Mouse (Mus musculus) thymus, postnatal 10 days (tissue): ENCODE results near the gene Arl3.
A peak's percentile ranks its signal among the peaks of the same experiment; 100 is the strongest.

ENCODE experiments used
- DNase-seq, 2 experiments: peaks; one replicate each; pipeline ENCODE4 v3.0.0; 2021; ENCODE audit warnings: low spot score in 2 of 2

Gene Arl3

GRCm38 (mm10) chr19:46572951-46573937 lies at the start of gene Arl3, which contains the start of gene Sfxn2:
Arl3 (minus strand) TSS chr19:46573198.
Sfxn2 (plus strand) TSS chr19:46573365.
- DNase-seq, result peak; percentile 92 to 93

- no peak for DNase-seq
These were observed 49.7 kb upstream of the Arl3 start for GRCm38 (mm10) chr19:46622659-46623193.

- no peak for DNase-seq
These were observed 48.5 kb upstream of the Arl3 start for GRCm38 (mm10) chr19:46621236-46622183.

- no peak for DNase-seq
These were observed 47.2 kb upstream of the Arl3 start for GRCm38 (mm10) chr19:46620016-46620808.

GRCm38 (mm10) chr19:46619518-46619917 lies 46.5 kb upstream of the Arl3 start:
- no peak for DNase-seq

GRCm38 (mm10) chr19:46619001-46619400 lies 46.0 kb upstream of the Arl3 start:
- DNase-seq, result no peak

GRCm38 (mm10) chr19:46618322-46618721 lies 45.3 kb upstream of the Arl3 start:
- no peak for DNase-seq

- no peak for DNase-seq
These were observed 44.4 kb upstream of the Arl3 start for GRCm38 (mm10) chr19:46617361-46617760.

- DNase-seq, result no peak
These were observed 43.4 kb upstream of the Arl3 start for GRCm38 (mm10) chr19:46616378-46616777.

GRCm38 (mm10) chr19:46608158-46608557 lies 35.2 kb upstream of the Arl3 start:
- DNase-seq, result no peak

- DNase-seq, result peak; percentile 22 to 56
These were observed 34.4 kb upstream of the Arl3 start for GRCm38 (mm10) chr19:46607424-46607823.

GRCm38 (mm10) chr19:46606718-46607117 lies 33.7 kb upstream of the Arl3 start:
- DNase-seq, result no peak

- DNase-seq, result no peak
These were observed 29.4 kb upstream of the Arl3 start for GRCm38 (mm10) chr19:46602406-46602805.

- DNase-seq, result no peak
These were observed 28.5 kb upstream of the Arl3 start for GRCm38 (mm10) chr19:46601491-46601890.

- DNase-seq, result no peak
These were observed 27.4 kb upstream of the Arl3 start for GRCm38 (mm10) chr19:46600371-46600770.

- DNase-seq, result no peak
These were observed 26.6 kb upstream of the Arl3 start for GRCm38 (mm10) chr19:46599375-46600256.

GRCm38 (mm10) chr19:46598720-46599252 lies 25.8 kb upstream of the Arl3 start, which contains the start of gene Wbp1l:
Wbp1l (plus strand) TSS chr19:46599084.
- peak; percentile 91 to 97 for DNase-seq

- no peak for DNase-seq
These were observed 25.2 kb upstream of the Arl3 start for GRCm38 (mm10) chr19:46598187-46598586.

GRCm38 (mm10) chr19:46592751-46593439 lies 19.9 kb upstream of the Arl3 start:
- no peak for DNase-seq
